Mouse (Mus musculus) kidney, adult 9 months (tissue): ENCODE measurements around the gene Fbxo22.
A peak's percentile ranks its signal among the peaks of the same experiment; 100 is the strongest.
"Not testable (repeated sequence)": the region's sequence is repeated elsewhere in the genome, so short reads cannot be mapped to it uniquely, and the experiment has no call there.

Source experiments
- DNase-seq: peaks from one replicate; pipeline ENCODE4 v3.0.0; 2022

Fbxo22 gene

GRCm38 (mm10) chr9:55240852-55241251, 32.1 kb downstream of the Fbxo22 start:
- DNase-seq = no peak

- DNase-seq = no peak
These were observed 33.3 kb downstream of the Fbxo22 start for GRCm38 (mm10) chr9:55241863-55242685.

- no peak for DNase-seq
These were observed 34.6 kb downstream of the Fbxo22 start for GRCm38 (mm10) chr9:55243280-55243679.

GRCm38 (mm10) chr9:55244079-55244478, 35.4 kb downstream of the Fbxo22 start:
- DNase-seq = no peak

GRCm38 (mm10) chr9:55245057-55245750, 36.5 kb downstream of the Fbxo22 start:
- not testable (repeated sequence) for DNase-seq

GRCm38 (mm10) chr9:55246440-55246839, 37.7 kb downstream of the Fbxo22 start:
- no peak for DNase-seq

- DNase-seq = no peak
These were observed 38.2 kb downstream of the Fbxo22 start for GRCm38 (mm10) chr9:55246918-55247317.

- no peak for DNase-seq
These were observed 39.7 kb downstream of the Fbxo22 start for GRCm38 (mm10) chr9:55248465-55248864.

GRCm38 (mm10) chr9:55250595-55251247, 42.0 kb downstream of the Fbxo22 start:
- peak; percentile 66 for DNase-seq

- not testable (repeated sequence) for DNase-seq
These were observed 43.4 kb downstream of the Fbxo22 start for GRCm38 (mm10) chr9:55252097-55252496.

- no peak for DNase-seq
These were observed 45.1 kb downstream of the Fbxo22 start for GRCm38 (mm10) chr9:55253849-55254248.

GRCm38 (mm10) chr9:55255056-55255455, 46.3 kb downstream of the Fbxo22 start:
- no peak for DNase-seq

GRCm38 (mm10) chr9:55255604-55256003, 46.9 kb downstream of the Fbxo22 start:
- no peak for DNase-seq

GRCm38 (mm10) chr9:55257105-55257504, 48.4 kb downstream of the Fbxo22 start:
- DNase-seq = no peak

GRCm38 (mm10) chr9:55259741-55260140, 51.0 kb downstream of the Fbxo22 start:
- peak; percentile 40 for DNase-seq

GRCm38 (mm10) chr9:55264356-55265302, 55.9 kb downstream of the Fbxo22 start:
- no peak for DNase-seq

GRCm38 (mm10) chr9:55271960-55272560, 63.3 kb downstream of the Fbxo22 start:
- no peak for DNase-seq

GRCm38 (mm10) chr9:55273906-55274305, 65.2 kb downstream of the Fbxo22 start:
- no peak for DNase-seq
